Mouse (Mus musculus) kidney, postnatal 14 days (tissue): ENCODE measurements around the gene Gm10226.
"Not testable (repeated sequence)": the region's sequence is repeated elsewhere in the genome, so short reads cannot be mapped to it uniquely, and the experiment has no call there.

Experiments used
- DNase-seq: peaks from one replicate; pipeline ENCODE4 v3.0.0; 2022; ENCODE audit warnings: mixed read lengths

Gene Gm10226

DNA sequence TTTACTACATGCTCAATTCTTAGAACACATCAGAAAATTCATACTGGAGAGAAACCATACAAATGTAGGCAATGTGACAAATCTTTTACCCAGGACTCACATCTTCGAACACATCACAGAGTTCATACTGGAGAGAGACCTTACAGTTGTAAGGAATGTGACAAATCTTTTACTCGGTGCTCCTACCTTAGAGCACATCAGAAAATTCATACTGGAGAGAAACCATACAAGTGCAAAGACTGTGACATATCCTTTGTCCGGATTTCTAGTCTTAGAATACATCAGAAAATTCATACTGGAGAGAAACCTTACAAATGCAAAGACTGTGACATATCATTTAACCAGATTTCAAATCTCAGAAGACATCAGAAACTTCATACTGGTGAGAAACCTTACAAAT, at the start of gene Gm10226:
Gene Gm10226, plus strand, starts transcription at position 301 of the 400 bp plus-strand sequence.
- no peak for DNase-seq

GRCm38 (mm10) chr17:21648791-21649190, 42.9 kb upstream of the Gm10226 start:
- peak; percentile 2 for DNase-seq

- peak; percentile 8 for DNase-seq
Observed at GRCm38 (mm10) chr17:21649936-21650335, 41.7 kb upstream of the Gm10226 start.

DNA sequence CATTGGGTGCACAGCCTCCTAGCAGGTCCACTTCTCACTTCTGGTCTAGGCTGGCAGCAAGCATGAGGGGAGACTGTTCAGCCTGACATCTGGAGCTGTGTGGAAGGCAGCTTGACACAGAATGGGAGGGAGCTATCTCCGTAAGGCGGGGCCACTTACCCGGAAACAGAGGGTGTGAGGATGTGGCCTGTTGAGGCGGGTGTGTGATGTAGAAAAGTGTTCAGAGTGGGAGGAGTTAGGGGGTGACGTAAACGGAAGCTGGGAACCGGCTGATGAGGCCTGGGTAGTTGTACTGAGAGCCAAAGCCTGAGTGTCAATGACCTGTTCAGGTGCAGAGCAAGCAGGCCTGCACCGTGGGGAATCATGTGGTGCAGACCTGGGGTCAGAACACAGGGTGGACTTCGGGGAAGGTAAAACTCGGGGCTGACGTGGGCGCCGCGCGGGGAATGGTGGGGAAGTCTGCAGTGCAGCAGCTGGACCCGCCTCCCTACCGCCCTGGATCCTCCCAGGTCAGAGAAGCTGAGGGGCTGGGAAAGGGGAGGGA, 41.2 kb upstream of the Gm10226 start, which contains the start of gene Zfp983:
Gene Zfp983, plus strand, starts transcription at position 261 of the 544 bp plus-strand sequence.
- peak; percentile 84 for DNase-seq

- not testable (repeated sequence) for DNase-seq
Observed at GRCm38 (mm10) chr17:21678826-21679225, 12.8 kb upstream of the Gm10226 start.

GRCm38 (mm10) chr17:21679273-21680018, 12.2 kb upstream of the Gm10226 start:
- DNase-seq = peak; percentile 92

DNA sequence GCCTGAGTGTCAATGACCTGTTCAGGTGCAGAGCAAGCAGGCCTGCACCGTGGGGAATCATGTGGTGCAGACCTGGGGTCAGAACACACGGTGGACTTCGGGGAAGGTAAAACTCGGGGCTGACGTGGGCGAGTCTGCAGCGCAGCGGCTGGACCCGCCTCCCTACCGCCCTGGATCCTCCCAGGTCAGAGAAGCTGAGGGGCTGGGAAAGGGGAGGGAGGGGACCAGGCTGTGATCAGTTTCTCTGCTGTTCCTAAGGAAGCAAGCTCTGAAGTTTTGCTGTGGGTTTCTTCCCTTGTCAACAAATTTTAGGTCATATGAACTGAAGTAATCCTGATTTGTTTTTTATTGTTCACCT, 11.7 kb upstream of the Gm10226 start:
- DNase-seq = not testable (repeated sequence)

GRCm38 (mm10) chr17:21693342-21693741, 1.7 kb downstream of the Gm10226 start:
- DNase-seq = no peak

DNA sequence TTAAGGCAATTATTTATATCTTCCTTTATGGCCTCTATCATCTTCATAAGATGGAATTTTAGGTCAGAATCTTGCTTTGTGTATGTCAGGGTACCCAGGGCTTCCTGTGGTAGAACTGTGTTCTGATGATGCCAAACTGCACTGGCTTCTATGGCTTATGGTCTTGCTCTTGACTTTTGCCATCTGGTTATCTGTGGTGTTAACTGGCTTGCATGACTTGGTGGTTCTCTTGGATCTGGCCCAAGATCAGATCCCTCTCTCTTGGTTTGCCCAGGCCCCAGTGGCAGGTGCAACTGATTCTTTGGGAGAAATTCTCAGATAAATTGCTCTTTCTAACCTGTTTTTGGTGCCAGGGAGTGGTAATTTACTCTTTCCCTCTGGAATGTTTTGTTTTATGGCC, 4.4 kb downstream of the Gm10226 start:
- no peak for DNase-seq

DNA sequence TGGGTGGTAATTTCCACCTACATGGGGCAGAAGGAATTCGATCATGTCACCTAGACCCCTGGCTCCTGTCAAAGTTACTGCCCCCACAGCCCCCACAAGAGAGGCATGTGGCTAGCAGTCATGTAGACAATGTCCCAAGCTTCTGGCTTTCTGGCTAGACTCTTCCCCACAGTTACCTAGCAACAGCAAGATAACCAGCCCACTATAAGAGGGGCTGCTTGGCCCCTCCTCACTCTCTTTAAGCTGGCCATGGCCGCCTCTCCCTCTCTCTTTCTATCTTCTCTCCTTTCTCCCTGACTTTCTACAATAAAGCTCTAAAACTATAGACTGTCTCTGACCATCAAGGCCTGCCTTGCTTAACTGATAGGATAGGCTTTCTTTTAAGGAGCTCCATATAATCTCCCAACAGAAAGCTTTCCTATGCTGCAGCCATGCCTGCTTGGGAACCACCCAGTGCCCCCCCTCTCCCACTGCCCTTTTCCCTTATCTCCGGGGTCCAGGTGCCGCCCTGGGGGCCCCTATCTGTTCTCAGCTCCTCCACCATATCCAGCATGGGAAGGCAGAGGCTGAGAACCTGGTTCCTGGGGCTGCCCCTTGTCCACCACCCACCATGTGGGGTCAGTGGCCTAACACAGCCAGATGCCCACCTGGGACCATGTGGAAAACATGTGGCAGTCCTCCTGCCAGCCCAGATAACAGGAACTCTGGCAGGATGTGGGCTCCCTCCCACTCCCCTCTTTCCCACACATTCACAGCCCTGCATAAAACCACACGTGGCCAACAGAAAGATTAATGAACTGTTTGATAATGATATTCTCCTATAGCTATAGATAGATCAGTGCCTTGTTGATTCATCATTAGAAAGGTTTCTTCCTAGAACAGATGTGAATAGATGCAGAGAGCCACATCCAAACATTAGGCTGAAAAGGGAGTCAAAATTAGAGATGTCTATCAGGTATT, 10.9 kb downstream of the Gm10226 start:
- no peak for DNase-seq

DNA sequence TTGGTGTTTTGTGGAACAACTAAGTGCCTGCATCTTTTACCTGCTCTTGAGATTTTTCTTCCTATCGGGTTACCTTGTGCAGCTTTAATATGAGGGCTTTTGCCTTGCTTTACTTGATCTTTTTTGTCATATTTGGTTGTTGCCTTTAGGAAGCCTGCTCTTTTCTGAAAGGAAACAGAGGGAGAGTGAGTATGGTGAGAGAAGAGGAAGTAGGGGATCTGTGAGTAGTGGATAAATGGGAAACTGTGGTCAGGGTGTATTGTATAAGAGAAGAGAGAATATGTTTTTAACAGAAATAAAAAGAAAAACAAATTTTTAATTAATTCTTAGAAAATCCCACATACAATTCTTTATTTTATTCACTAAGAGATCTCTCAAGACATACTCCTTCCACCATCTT, 11.8 kb downstream of the Gm10226 start:
- DNase-seq = no peak

GRCm38 (mm10) chr17:21707343-21707996, 15.8 kb downstream of the Gm10226 start, which contains the start of gene Zfp760:
Zfp760 (plus strand) TSS chr17:21707741.
- peak; percentile 92 for DNase-seq

DNA sequence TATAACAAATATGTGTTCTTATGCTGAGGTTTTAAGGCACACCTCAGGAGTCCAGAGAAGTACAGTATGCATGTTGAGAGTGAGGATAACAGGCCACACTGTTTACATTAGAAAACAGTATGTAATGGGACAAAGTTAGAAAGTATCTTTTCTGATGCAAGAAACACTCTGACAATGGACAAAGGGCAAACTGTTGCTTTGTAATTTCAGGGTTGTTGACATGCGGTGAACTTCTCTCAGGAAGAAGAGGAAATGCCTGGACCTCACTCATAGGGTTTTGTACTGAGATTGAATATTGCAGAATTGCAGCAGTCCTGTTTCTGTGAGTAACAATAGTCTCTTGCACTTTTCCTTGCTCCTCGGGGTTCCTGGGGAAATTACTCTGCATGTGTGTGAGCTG, 16.7 kb downstream of the Gm10226 start:
- DNase-seq = no peak

- DNase-seq = not testable (repeated sequence)
Observed at GRCm38 (mm10) chr17:21730495-21730894, 38.8 kb downstream of the Gm10226 start, which contains the start of gene Zfp229. Zfp229 (plus strand) TSS chr17:21730795.

- no peak for DNase-seq
Observed at GRCm38 (mm10) chr17:21733049-21733448, 41.4 kb downstream of the Gm10226 start.

- DNase-seq = peak; percentile 83
Observed at GRCm38 (mm10) chr17:21733529-21734031, 41.9 kb downstream of the Gm10226 start.
